Mouse (Mus musculus): ENCODE measurements around the gene Resp18. TPM values are rescaled to one million over a fixed set of nuclear protein-coding genes. Genes with fewer than 3 reads are reported as not detected.

Resp18 gene
- polyA plus RNA-seq, 1 experiment from 2014 or later: 62.4 TPM

- no peak overlapping the region for H3K4me3 ChIP-seq (ENCODE audit: low read depth, low read length)
- no peak overlapping the region for H3K27ac ChIP-seq (ENCODE audit: low read depth, low read length)
- no peaks in the 10 kb centered on the region for H3K9me3 ChIP-seq (replicated peaks; ENCODE audit: control insufficient read depth, low read length)
- H3K4me1 ChIP-seq (ENCODE audit: control insufficient read depth, insufficient read depth, low read length): no peaks in the 10 kb centered on the region
- DNase-seq (ENCODE audit: low spot score) (no peak), ATAC-seq (no peak)
- no peak overlapping the region for H3K9ac ChIP-seq (ENCODE audit: low read length)
- WGBS: 77% methylated on average over 4 of the region's 4 CpGs
- no peaks in the 10 kb centered on the region for H3K27me3 ChIP-seq (replicated peaks; ENCODE audit: control insufficient read depth, insufficient read depth, low read length)
- no peak overlapping the region for H3K4me2 ChIP-seq (ENCODE audit: low read length)
- H3K36me3 ChIP-seq (ENCODE audit: control insufficient read depth, insufficient read depth, low read length): no peaks in the 10 kb centered on the region
Observed at GRCm38 (mm10) chr1:75231224-75231623, 47.0 kb downstream of the Resp18 start.

DNA sequence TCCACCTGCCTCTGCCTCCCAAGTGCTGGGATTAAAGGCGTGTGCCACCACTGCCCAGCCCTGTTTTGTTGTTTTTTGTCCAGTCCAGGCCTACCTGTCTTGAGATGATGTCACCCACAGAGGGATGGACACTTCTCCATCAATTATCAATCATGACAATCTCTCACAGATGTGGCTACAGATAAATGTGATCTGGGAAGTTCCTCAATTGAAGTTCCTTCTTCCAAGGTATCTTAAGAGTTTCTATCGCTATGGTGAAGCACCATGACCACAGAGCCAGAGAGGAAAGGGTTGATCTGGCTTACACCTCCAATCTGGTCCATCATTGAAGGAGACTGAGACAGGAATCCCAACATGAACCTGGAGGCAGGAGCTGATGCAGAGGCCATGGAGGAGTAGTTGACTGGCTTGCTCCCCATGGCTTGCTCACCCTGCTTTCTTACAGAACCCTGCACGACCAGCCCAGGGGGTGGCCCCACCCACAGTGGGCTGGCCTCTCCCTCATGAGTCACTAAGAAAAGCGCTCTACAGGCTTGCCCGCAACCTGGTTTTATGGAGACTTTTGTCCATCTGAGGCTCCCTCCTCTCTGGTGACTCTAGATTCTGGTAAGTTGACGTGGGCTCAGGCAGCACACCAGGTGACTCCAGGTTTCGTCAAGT is 47.8 kb downstream of the Resp18 start:
- Histone ChIP-seq H3K36me3 (ENCODE audit: control insufficient read depth, insufficient read depth, low read length) (no peaks in the 10 kb centered on the region), H3K4me3 (ENCODE audit: low read depth, low read length) (no peak overlapping the region), H3K27me3 (replicated peaks; ENCODE audit: control insufficient read depth, insufficient read depth, low read length) (no peaks in the 10 kb centered on the region), H3K4me1 (ENCODE audit: control insufficient read depth, insufficient read depth, low read length) (no peaks in the 10 kb centered on the region), H3K9me3 (replicated peaks; ENCODE audit: control insufficient read depth, low read length) (no peaks in the 10 kb centered on the region), H3K27ac (ENCODE audit: low read depth, low read length) (no peak overlapping the region), H3K9ac (ENCODE audit: low read length) (no peak overlapping the region), H3K4me2 (ENCODE audit: low read length) (no peak overlapping the region)
- ATAC-seq (no peak), DNase-seq (ENCODE audit: low spot score) (no peak)
- 79% methylated on average over 7 of the region's 7 CpGs for WGBS

- H3K4me3 ChIP-seq (ENCODE audit: low read depth, low read length): no peak overlapping the region
Observed at GRCm38 (mm10) chr1:75229158-75229557, 49.1 kb downstream of the Resp18 start.

GRCm38 (mm10) chr1:75227653-75228052 is 50.6 kb downstream of the Resp18 start:
- Histone ChIP-seq H3K27me3 (replicated peaks; ENCODE audit: control insufficient read depth, insufficient read depth, low read length) (no peaks in the 10 kb centered on the region), H3K27ac (ENCODE audit: low read depth, low read length) (no peak overlapping the region), H3K9ac (ENCODE audit: low read length) (no peak overlapping the region), H3K36me3 (ENCODE audit: control insufficient read depth, insufficient read depth, low read length) (no peaks in the 10 kb centered on the region), H3K4me2 (ENCODE audit: low read length) (no peak overlapping the region), H3K4me1 (ENCODE audit: control insufficient read depth, insufficient read depth, low read length) (no peaks in the 10 kb centered on the region), H3K4me3 (ENCODE audit: low read depth, low read length) (no peak overlapping the region), H3K9me3 (replicated peaks; ENCODE audit: control insufficient read depth, low read length) (no peaks in the 10 kb centered on the region)
- DNase-seq (ENCODE audit: low spot score) (no peak), ATAC-seq (no peak)
- 78% methylated on average over 1 of the region's 1 CpGs for WGBS

More at GRCm38 (mm10) chr1:75229158-75229557, 49.1 kb downstream of the Resp18 start:
- Histone ChIP-seq H3K9me3 (replicated peaks; ENCODE audit: control insufficient read depth, low read length) (no peaks in the 10 kb centered on the region), H3K36me3 (ENCODE audit: control insufficient read depth, insufficient read depth, low read length) (no peaks in the 10 kb centered on the region), H3K9ac (ENCODE audit: low read length) (no peak overlapping the region), H3K27ac (ENCODE audit: low read depth, low read length) (no peak overlapping the region), H3K4me2 (ENCODE audit: low read length) (no peak overlapping the region), H3K27me3 (replicated peaks; ENCODE audit: control insufficient read depth, insufficient read depth, low read length) (no peaks in the 10 kb centered on the region), H3K4me1 (ENCODE audit: control insufficient read depth, insufficient read depth, low read length) (no peaks in the 10 kb centered on the region)
- no peak for DNase-seq (ENCODE audit: low spot score)
- ATAC-seq: no peak
- 69% methylated on average over 4 of the region's 4 CpGs for WGBS

DNA sequence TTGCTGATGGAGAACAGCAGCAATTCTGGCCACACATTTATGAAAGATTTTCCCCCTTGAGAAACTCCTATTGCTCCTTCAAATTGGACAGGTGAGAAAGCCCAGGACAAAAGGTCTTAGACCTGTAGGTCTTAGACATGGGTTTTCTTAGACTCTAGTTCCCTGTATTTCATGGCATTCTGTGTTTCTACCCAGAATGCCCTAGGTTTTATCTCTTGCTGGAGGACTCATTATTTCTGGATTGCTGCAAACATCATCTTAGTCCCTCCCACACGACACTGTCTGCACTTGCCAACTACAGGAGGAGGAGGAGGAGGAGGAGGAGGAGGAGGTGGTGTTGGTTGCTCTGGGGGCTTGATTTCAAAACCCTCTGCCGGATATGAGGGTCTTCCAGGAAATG is 52.1 kb downstream of the Resp18 start:
- DNase-seq (ENCODE audit: low spot score): no peak
- no peak for ATAC-seq
- Histone ChIP-seq H3K27ac (ENCODE audit: low read depth, low read length) (no peak overlapping the region), H3K4me2 (ENCODE audit: low read length) (no peak overlapping the region), H3K36me3 (ENCODE audit: control insufficient read depth, insufficient read depth, low read length) (no peaks in the 10 kb centered on the region), H3K9ac (ENCODE audit: low read length) (no peak overlapping the region), H3K4me1 (ENCODE audit: control insufficient read depth, insufficient read depth, low read length) (no peaks in the 10 kb centered on the region), H3K27me3 (replicated peaks; ENCODE audit: control insufficient read depth, insufficient read depth, low read length) (0 out of 2 replicates have a peak, but pooled peaks cover 3% of the 10 kb centered on the region), H3K4me3 (ENCODE audit: low read depth, low read length) (no peak overlapping the region), H3K9me3 (replicated peaks; ENCODE audit: control insufficient read depth, low read length) (no peaks in the 10 kb centered on the region)
- WGBS: 57% methylated on average over 2 of the region's 2 CpGs

- H3K36me3 ChIP-seq (ENCODE audit: control insufficient read depth, insufficient read depth, low read length): no peaks in the 10 kb centered on the region
- ATAC-seq (no peak), DNase-seq (ENCODE audit: low spot score) (no peak)
- no peaks in the 10 kb centered on the region for H3K4me1 ChIP-seq (ENCODE audit: control insufficient read depth, insufficient read depth, low read length)
- H3K27me3 ChIP-seq (replicated peaks; ENCODE audit: control insufficient read depth, insufficient read depth, low read length): peaks cover 9% of the 10 kb centered on the region
- no peak overlapping the region for H3K27ac ChIP-seq (ENCODE audit: low read depth, low read length)
- H3K9ac ChIP-seq (ENCODE audit: low read length): no peak overlapping the region
- no peaks in the 10 kb centered on the region for H3K9me3 ChIP-seq (replicated peaks; ENCODE audit: control insufficient read depth, low read length)
- H3K4me3 ChIP-seq (ENCODE audit: low read depth, low read length): no peak overlapping the region
- H3K4me2 ChIP-seq (ENCODE audit: low read length): no peak overlapping the region
- WGBS: 49% methylated on average over 3 of the region's 3 CpGs
Observed at GRCm38 (mm10) chr1:75225473-75225872, 52.7 kb downstream of the Resp18 start.

DNA sequence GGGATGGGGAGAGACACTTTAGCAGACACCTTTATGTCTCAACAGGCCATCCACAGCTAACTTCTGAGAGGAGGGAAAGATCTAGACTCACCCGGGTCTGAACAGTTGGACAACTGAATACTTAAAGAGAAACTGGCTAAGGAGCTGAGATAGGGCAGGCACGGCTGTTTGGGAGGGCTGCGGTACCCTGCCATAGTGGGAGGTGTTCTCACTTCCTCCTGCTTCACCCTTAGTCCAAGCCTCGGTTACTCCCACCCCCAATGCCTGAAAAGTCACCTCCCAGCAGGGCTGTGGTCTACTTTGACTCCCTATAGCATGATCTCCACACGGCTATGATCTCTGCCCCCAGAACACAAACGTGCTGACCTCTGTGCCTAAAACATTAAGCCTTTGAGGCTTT is 54.7 kb downstream of the Resp18 start:
- Histone ChIP-seq H3K4me1 (ENCODE audit: control insufficient read depth, insufficient read depth, low read length) (peaks cover 6% of the 10 kb centered on the region), H3K36me3 (ENCODE audit: control insufficient read depth, insufficient read depth, low read length) (no peaks in the 10 kb centered on the region), H3K4me2 (ENCODE audit: low read length) (no peak overlapping the region), H3K9me3 (replicated peaks; ENCODE audit: control insufficient read depth, low read length) (no peaks in the 10 kb centered on the region), H3K9ac (ENCODE audit: low read length) (no peak overlapping the region), H3K4me3 (ENCODE audit: low read depth, low read length) (no peak overlapping the region), H3K27ac (ENCODE audit: low read depth, low read length) (no peak overlapping the region), H3K27me3 (replicated peaks; ENCODE audit: control insufficient read depth, insufficient read depth, low read length) (peaks cover 23% of the 10 kb centered on the region)
- WGBS: 74% methylated on average over 6 of the region's 6 CpGs
- ATAC-seq: no peak
- no peak for DNase-seq (ENCODE audit: low spot score)

DNA sequence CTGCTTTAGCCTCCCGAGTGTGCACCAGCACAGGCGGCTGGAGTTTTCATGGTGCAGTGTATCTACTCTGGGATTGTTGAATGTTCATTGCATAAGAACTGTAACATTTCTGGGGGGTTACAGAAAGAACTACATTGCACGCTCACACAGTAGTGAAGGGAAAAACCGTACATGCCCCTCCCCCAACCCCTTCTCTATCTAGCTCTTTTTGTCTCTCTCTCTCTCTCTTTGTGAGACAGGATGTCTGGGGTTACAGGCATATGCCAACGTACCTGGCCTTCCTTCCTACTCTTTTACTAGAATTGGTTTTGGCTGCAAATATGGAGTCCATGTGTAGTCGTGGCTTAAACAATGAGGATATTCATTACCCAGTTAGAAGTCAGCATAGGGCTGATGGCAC is 55.3 kb downstream of the Resp18 start:
- peaks cover 11% of the 10 kb centered on the region for H3K4me1 ChIP-seq (ENCODE audit: control insufficient read depth, insufficient read depth, low read length)
- H3K4me2 ChIP-seq (ENCODE audit: low read length): no peak overlapping the region
- no peak overlapping the region for H3K9ac ChIP-seq (ENCODE audit: low read length)
- no peak overlapping the region for H3K27ac ChIP-seq (ENCODE audit: low read depth, low read length)
- DNase-seq (ENCODE audit: low spot score): no peak
- peaks cover 28% of the 10 kb centered on the region for H3K27me3 ChIP-seq (replicated peaks; ENCODE audit: control insufficient read depth, insufficient read depth, low read length)
- ATAC-seq: no peak
- no peaks in the 10 kb centered on the region for H3K36me3 ChIP-seq (ENCODE audit: control insufficient read depth, insufficient read depth, low read length)
- H3K4me3 ChIP-seq (ENCODE audit: low read depth, low read length): no peak overlapping the region
- H3K9me3 ChIP-seq (replicated peaks; ENCODE audit: control insufficient read depth, low read length): no peaks in the 10 kb centered on the region
- 80% methylated on average over 6 of the region's 6 CpGs for WGBS
